Mouse (Mus musculus): Measurements from ENCODE around the gene Tex2.
"Not testable (repeated sequence)": the region's sequence is repeated elsewhere in the genome, so short reads cannot be mapped to it uniquely, and the experiment has no call there.

The Tex2 gene

GRCm38 (mm10) chr11:106612961-106613637 lies at the start of gene Tex2:
TSS of gene Tex2 (minus strand) at chr11:106613423.
- peak; percentile 89 for DNase-seq (ENCODE audit: low read depth, low spot score)

GRCm38 (mm10) chr11:106662634-106663407 lies 49.6 kb upstream of the Tex2 start:
- no peak for DNase-seq (ENCODE audit: low read depth, low spot score)

GRCm38 (mm10) chr11:106660453-106661081 lies 47.3 kb upstream of the Tex2 start:
- DNase-seq (ENCODE audit: low read depth, low spot score): no peak

- DNase-seq (ENCODE audit: low read depth, low spot score): no peak
These were observed 46.5 kb upstream of the Tex2 start for GRCm38 (mm10) chr11:106659598-106660295.

GRCm38 (mm10) chr11:106658051-106658880 lies 45.0 kb upstream of the Tex2 start:
- DNase-seq (ENCODE audit: low read depth, low spot score): no peak

GRCm38 (mm10) chr11:106656896-106657498 lies 43.8 kb upstream of the Tex2 start:
- DNase-seq (ENCODE audit: low read depth, low spot score): not testable (repeated sequence)

- DNase-seq (ENCODE audit: low read depth, low spot score): peak; percentile 49
These were observed 35.1 kb upstream of the Tex2 start for GRCm38 (mm10) chr11:106648347-106648746.

GRCm38 (mm10) chr11:106642966-106643637 lies 29.9 kb upstream of the Tex2 start:
- no peak for DNase-seq (ENCODE audit: low read depth, low spot score)

GRCm38 (mm10) chr11:106641580-106641979 lies 28.4 kb upstream of the Tex2 start:
- no peak for DNase-seq (ENCODE audit: low read depth, low spot score)

GRCm38 (mm10) chr11:106640059-106640458 lies 26.8 kb upstream of the Tex2 start:
- no peak for DNase-seq (ENCODE audit: low read depth, low spot score)

GRCm38 (mm10) chr11:106639356-106639692 lies 26.1 kb upstream of the Tex2 start:
- DNase-seq (ENCODE audit: low read depth, low spot score): no peak

- no peak for DNase-seq (ENCODE audit: low read depth, low spot score)
These were observed 25.5 kb upstream of the Tex2 start for GRCm38 (mm10) chr11:106638551-106639355.

- no peak for DNase-seq (ENCODE audit: low read depth, low spot score)
These were observed 24.5 kb upstream of the Tex2 start for GRCm38 (mm10) chr11:106637754-106638153.

GRCm38 (mm10) chr11:106635946-106636345 lies 22.7 kb upstream of the Tex2 start:
- DNase-seq (ENCODE audit: low read depth, low spot score): no peak

- DNase-seq (ENCODE audit: low read depth, low spot score): not testable (repeated sequence)
These were observed 21.0 kb upstream of the Tex2 start for GRCm38 (mm10) chr11:106634175-106634574.

- DNase-seq (ENCODE audit: low read depth, low spot score): no peak
These were observed 20.2 kb upstream of the Tex2 start for GRCm38 (mm10) chr11:106633456-106633855.

- no peak for DNase-seq (ENCODE audit: low read depth, low spot score)
These were observed 14.5 kb upstream of the Tex2 start for GRCm38 (mm10) chr11:106627692-106628091.

GRCm38 (mm10) chr11:106625577-106625976 lies 12.4 kb upstream of the Tex2 start:
- no peak for DNase-seq (ENCODE audit: low read depth, low spot score)

- DNase-seq (ENCODE audit: low read depth, low spot score): no peak
These were observed 10.4 kb upstream of the Tex2 start for GRCm38 (mm10) chr11:106623629-106624028.

All from c-Kit-negative CD71-positive TER-119-positive erythroid progenitor cells, embryonic 14.5 days (primary cell).